Mouse (Mus musculus): ENCODE results near the gene Cmip.

Cmip gene

GRCm38 (mm10) chr8:117257029-117257820 lies at the start of gene Cmip:
TSS of gene Cmip (plus strand) at chr8:117257064.
- DNase-seq (ENCODE audit: low spot score in 2 of 2): peak in 1 of 2 experiments; percentile 46

GRCm38 (mm10) chr8:117209150-117209549 lies 47.7 kb upstream of the Cmip start:
- no peak for DNase-seq (ENCODE audit: low spot score in 2 of 2)

- DNase-seq (ENCODE audit: low spot score in 2 of 2): peak in 1 of 2 experiments; percentile 18
Observed at GRCm38 (mm10) chr8:117212100-117212499, 44.8 kb upstream of the Cmip start.

- DNase-seq (ENCODE audit: low spot score in 2 of 2): no peak
Observed at GRCm38 (mm10) chr8:117217724-117218123, 39.1 kb upstream of the Cmip start.

GRCm38 (mm10) chr8:117222396-117222795 lies 34.5 kb upstream of the Cmip start:
- DNase-seq (ENCODE audit: low spot score in 2 of 2): no peak

GRCm38 (mm10) chr8:117224630-117225029 lies 32.2 kb upstream of the Cmip start:
- DNase-seq (ENCODE audit: low spot score in 2 of 2): peak; percentile 26 to 92

- DNase-seq (ENCODE audit: low spot score in 2 of 2): no peak
Observed at GRCm38 (mm10) chr8:117226306-117226705, 30.6 kb upstream of the Cmip start.

- no peak for DNase-seq (ENCODE audit: low spot score in 2 of 2)
Observed at GRCm38 (mm10) chr8:117227339-117227738, 29.5 kb upstream of the Cmip start.

- DNase-seq (ENCODE audit: low spot score in 2 of 2): no peak
Observed at GRCm38 (mm10) chr8:117233199-117233598, 23.7 kb upstream of the Cmip start.

- no peak for DNase-seq (ENCODE audit: low spot score in 2 of 2)
Observed at GRCm38 (mm10) chr8:117236531-117236930, 20.3 kb upstream of the Cmip start.

GRCm38 (mm10) chr8:117240326-117240725 lies 16.5 kb upstream of the Cmip start:
- DNase-seq (ENCODE audit: low spot score in 2 of 2): no peak

GRCm38 (mm10) chr8:117240841-117241494 lies 15.9 kb upstream of the Cmip start:
- DNase-seq (ENCODE audit: low spot score in 2 of 2): no peak

- DNase-seq (ENCODE audit: low spot score in 2 of 2): no peak
Observed at GRCm38 (mm10) chr8:117241848-117242247, 15.0 kb upstream of the Cmip start.

GRCm38 (mm10) chr8:117242286-117242685 lies 14.6 kb upstream of the Cmip start:
- no peak for DNase-seq (ENCODE audit: low spot score in 2 of 2)

GRCm38 (mm10) chr8:117244601-117245000 lies 12.3 kb upstream of the Cmip start:
- no peak for DNase-seq (ENCODE audit: low spot score in 2 of 2)

- DNase-seq (ENCODE audit: low spot score in 2 of 2): no peak
Observed at GRCm38 (mm10) chr8:117248341-117248740, 8.5 kb upstream of the Cmip start.

GRCm38 (mm10) chr8:117251086-117251681 lies 5.7 kb upstream of the Cmip start:
- no peak for DNase-seq (ENCODE audit: low spot score in 2 of 2)

GRCm38 (mm10) chr8:117252650-117253049 lies 4.2 kb upstream of the Cmip start:
- no peak for DNase-seq (ENCODE audit: low spot score in 2 of 2)

GRCm38 (mm10) chr8:117253390-117254269 lies 3.2 kb upstream of the Cmip start:
- no peak for DNase-seq (ENCODE audit: low spot score in 2 of 2)

- no peak for DNase-seq (ENCODE audit: low spot score in 2 of 2)
Observed at GRCm38 (mm10) chr8:117254496-117254895, 2.4 kb upstream of the Cmip start.

- peak; percentile 83 to 92 for DNase-seq (ENCODE audit: low spot score in 2 of 2)
Observed at GRCm38 (mm10) chr8:117256292-117256938, 449 bp upstream of the Cmip start.
